Mouse (Mus musculus): ENCODE results near the gene Trip10.

DNA sequence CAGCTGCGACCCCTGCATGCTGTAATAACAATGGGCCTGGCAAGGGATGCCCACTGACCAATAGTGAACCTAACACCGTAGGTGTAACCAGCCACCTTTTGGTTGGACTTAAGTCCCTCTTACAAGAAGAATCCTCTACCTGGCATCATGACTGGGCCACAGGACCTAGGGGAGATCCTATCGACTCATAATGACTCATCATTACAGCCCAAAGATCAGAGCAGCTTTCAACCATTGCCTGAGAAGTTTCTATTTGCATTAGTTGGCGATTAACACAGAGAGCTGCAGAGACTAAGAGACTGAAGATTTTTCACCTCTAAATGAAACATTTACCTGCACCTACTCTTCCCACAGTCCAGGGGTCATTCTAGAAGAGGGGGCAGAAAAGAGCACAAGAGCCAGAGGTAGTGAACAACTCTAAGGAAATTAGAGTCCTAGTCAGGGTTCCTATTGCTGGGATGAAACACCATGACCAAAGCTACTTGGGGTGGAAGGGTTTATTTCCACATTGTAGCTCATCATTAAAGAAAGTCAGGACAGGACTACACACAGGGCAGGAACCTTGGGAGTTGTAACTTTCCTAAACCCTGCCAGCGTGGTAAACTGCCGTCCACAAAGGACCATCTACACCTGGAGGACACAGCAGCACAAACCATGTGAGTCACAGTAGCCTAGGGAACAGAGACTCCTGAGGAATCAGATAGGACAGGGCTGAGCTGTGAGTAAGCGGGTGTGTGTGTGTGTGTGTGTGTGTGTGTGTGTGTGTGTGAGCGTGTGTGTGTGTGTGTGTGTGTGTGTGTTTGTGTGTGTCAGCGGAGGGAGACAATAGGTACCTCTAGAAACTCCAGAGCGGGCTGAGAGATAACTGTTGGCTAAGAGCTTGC, 47.2 kb upstream of the Trip10 start:
- TF ChIP-seq POLR2A (IDR thresholded peaks at IDR 0.05; ENCODE audit: extremely low read depth, insufficient read depth, low read length) (no peak), CTCF (IDR thresholded peaks at IDR 0.05; ENCODE audit: low read depth, low read length) (no peak)

All from liver, adult 2 months (tissue).